Mouse (Mus musculus) yolk sac, embryonic 10.5 days (tissue): ENCODE measurements at regions not wholly inside any gene's neighbourhood (a gene's known extent, or its start where the extent isn't known, plus 50 kb on each side); places are given as distances from the start of the nearest gene placed in this dataset.
"Not testable (repeated sequence)": the region's sequence is repeated elsewhere in the genome, so short reads cannot be mapped to it uniquely, and the experiment has no call there.

Experiments used
- DNase-seq: peaks from one replicate; pipeline ENCODE4 v3.0.0-alpha.2; 2017; ENCODE audit warnings: low spot score

- no peak for DNase-seq
Measured at GRCm38 (mm10) chr6:102005627-102006026, 567.3 kb downstream of the Cntn3 start.

GRCm38 (mm10) chr6:101998181-101998580 lies 574.7 kb downstream of the Cntn3 start:
- DNase-seq, result no peak

- no peak for DNase-seq
Measured at GRCm38 (mm10) chr6:101997629-101998028, 575.3 kb downstream of the Cntn3 start.

GRCm38 (mm10) chr6:101992815-101993214 lies 580.1 kb downstream of the Cntn3 start:
- DNase-seq, result no peak

- DNase-seq, result no peak
Measured at GRCm38 (mm10) chr6:101981656-101982055, 591.2 kb downstream of the Cntn3 start.

DNA sequence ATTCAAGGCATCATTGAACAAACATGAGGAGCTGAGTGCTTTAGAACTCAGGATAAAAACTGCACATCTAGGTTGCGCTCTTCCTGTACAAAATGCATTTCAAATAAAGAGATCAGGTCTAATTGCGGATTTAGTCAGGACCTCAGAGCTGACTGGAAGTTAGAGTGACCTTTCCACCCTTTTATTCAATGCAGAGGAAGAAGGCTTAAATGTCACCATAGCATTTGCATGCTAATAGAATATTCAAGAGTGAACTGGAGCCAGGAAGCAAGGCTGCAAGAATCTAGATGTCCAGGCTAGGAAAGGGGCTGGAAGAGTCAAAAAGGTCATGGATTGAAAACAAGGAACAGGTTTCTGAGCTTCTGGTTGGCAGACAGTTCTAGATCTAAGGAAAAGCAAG lies 593.7 kb downstream of the Cntn3 start:
- no peak for DNase-seq

DNA sequence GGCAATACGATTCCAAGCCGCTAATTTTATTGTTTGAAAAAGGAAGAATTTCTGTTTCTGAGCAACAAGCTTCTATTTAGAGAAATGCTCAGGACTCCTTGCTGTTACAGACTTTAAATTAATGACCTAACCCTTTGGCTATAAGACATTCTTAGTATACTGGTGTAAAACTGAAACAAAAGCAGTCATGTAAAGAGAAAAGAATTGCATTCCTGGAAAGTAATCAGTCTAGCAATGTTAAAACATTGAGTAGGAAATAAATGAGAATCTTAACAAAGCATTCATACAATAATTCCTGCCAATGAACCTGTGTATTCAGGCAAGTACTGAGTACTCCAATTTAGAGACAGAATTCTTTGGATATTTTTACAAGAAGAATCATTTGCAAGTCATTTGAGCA lies 587.2 kb upstream of the Pdzrn3 start:
- DNase-seq, result no peak

- DNase-seq, result not testable (repeated sequence)
Measured at GRCm38 (mm10) chr6:101961476-101961875, 583.8 kb upstream of the Pdzrn3 start.

DNA sequence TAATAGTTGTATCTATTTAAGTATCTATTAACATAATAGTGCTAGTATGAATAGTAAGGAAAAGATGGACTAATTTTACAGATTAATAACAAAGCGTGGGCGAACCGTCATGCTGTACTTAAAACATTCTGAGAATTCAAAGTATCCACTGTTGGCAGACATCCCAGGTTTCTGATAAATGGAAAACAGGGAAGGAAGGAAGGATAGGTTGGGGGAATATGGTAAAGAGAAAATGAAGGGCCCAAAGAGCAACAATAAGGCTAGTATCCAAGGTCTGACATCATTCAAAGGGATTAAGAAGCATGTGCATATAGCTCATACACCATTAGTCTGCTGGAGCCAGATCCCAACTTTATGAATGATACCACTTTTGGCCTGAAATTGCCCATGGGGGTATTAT lies 572.0 kb upstream of the Pdzrn3 start:
- DNase-seq, result no peak

DNA sequence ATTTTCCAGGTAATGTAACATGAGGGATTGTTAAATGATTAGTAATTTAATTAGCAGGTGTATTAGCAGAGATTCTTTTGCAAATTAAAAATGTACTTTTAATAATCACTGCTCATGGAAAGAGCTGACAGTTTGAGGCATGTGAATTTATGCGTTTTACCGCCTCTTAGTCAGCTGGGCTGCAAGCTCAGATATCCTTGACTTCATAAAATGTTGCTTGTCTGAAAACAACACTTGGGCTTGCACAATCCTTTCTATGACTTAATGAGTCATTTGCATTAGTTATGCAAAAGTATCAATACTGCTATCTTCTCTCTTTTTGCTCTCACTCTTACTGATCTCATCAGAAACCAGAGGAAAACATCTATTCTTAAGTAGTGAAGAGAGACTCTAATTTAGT lies 571.3 kb upstream of the Pdzrn3 start:
- no peak for DNase-seq

DNA sequence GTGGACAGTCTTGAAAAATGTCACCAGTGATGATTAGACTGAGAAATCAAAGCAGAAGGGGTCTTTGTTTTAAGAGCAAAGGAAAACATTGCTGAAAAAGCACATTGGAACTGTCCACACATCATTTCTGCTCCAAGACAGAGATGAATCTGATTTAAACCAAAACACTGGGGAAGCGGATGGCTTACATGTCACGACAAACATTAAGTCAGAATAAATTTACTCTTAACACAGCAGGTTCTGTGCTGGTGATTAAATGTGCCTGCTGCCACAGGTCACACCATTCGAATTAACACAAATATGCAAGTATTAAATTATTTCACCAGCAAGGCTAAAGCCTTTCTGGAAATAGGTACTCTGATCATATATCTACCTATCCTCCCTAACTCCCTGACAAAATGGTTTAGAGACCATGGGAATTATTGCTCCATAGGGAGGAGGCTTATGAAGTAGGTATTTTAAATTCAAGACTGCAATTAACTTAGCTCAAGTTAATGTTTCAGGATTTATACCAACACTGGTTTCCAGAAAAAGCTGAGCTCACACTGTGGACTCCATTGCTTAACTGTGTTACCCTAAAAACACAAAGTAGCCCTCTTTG lies 562.7 kb upstream of the Pdzrn3 start:
- DNase-seq, result no peak

DNA sequence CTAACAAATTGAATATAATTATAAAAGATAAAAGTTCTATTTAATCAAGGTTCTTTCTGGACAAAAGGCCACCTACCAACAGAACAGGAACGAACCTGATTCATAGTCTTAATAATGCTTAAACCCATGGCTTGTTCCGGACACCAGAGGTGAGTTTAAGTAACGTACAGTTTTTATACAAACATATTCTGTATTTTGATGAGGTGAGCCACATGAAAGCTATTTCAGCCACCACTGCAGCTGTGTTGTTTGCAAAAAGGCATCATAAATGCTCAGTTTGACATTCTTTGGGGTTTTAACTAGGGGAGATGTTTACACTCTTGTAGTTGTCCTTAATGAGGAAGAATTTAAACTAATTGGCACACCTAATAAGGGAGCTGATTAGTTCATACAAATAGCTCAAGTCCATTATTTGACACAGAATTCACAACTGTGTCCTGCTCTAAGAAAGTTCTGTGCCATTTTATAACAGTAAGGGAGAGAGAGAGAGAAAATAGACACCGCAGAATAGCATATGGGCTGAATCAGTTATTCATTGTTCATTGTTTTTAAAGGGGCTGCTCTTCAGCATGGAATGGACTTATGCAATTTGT lies 560.8 kb upstream of the Pdzrn3 start:
- DNase-seq, result no peak

DNA sequence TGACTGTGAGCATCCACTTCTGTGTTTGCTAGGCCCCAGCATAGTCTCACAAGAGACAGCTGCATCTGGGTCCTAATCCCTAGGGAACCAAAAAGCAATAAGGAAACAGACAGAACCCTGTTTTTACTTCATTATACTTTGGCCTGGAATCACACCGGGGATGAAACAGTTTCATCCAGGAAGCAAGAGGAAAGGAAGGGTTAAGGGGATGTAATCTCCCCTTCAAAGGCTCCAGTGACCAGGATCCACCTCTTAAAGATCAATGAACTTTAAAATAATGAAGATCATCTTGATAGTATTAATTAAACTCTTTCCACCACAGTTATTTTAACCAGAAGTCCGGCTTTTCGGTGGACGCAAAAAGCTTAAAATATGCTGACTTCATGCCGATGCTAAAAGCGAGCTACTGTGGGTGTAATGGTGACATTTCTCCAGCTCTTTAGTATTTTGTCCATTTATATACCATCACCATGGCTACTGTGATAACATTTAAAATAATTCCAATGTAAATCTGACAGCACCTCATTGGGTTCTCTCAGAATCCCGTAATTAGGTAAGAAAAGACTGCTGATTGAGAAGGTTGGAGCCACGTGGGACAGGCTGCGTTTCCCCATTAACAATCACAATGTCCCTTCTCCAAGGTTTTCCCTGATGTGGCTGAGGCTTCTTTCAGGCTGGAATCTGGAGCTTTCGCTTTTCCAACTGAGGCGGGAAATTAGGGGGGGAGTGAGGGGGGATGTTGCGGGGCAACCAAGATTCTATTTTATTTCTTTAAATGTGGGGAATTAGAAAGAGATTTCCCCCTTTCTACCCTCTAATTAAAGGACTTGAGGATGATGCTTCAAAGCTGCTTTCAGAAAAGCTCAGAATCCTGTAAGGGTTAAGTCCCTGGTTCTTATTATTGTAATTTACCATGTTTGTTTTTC lies 560.0 kb upstream of the Pdzrn3 start:
- DNase-seq, result no peak

DNA sequence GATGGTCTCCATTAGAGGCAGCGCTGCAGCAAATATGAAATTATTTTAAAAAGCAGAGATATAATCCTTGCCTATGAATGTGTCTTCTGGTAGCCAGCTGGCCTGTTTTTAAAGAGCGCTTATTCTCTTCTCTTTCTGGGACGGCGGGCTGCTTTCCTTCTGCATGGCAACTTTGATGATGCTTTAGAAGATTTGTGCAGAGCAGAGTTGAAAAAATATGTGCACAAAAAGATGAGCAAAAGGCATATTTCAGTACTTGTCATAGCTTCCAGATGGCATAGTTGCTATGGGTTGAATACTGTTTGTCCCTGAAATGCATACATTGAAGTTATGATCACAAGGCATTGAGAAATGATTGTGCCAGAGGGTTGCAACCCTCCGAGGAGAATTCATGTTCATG lies 554.1 kb upstream of the Pdzrn3 start:
- no peak for DNase-seq

DNA sequence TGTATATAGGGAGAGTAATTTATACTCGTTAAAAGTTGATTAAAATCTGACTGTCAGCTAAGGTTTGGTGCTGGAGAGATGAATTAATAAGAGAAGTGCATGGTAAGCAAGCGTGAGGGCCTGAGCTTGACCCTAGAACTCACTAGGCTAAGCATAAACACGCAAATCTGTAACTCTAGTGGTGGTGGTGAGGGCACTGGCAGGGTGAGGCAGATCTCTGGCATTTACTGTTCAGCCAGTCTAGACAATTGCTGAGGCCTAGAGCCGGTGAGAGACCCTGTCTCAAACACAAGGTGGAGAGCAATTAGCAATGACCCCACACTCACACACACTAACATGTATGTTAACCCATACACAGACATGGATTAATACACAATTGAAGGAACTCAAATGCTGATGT lies 544.0 kb upstream of the Pdzrn3 start:
- no peak for DNase-seq

GRCm38 (mm10) chr6:101921186-101921585 lies 543.5 kb upstream of the Pdzrn3 start:
- DNase-seq, result no peak

- no peak for DNase-seq
Measured at GRCm38 (mm10) chr6:101918914-101919313, 541.2 kb upstream of the Pdzrn3 start.

DNA sequence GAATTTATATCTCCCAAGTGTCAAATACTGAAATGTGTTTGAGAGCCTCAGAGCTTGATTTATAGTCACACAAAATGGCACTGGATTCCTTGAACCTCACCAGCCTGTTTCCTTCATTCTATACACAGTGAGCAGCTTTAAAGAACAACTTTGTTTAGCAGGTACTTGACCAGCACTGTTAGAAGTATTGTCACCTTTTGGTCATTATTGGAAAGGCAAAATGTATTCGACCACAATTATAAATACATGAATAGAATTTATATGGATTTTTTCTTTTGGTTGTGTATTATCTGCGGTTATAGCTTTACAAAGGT lies 527.3 kb upstream of the Pdzrn3 start:
- no peak for DNase-seq

- DNase-seq, result no peak
Measured at GRCm38 (mm10) chr6:101904234-101905028, 526.7 kb upstream of the Pdzrn3 start.

DNA sequence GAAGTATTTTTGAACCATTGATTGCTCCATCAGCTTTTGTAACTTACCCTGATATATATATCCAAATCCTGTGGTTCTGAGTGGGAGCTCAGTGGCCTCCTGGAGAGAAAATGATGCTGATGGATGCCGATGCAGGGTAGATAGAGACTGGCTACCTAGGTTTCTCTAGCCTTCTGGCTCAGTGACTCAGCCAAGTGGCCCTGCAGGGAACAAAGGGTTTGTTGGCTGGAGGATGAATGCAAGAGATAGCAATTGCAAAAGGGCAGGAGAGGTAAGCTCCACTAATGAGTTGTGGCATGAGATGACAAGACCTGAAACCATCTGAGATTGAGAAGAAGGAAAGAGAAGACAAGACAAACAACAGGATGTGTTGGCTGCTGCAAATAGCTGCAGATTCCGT lies 524.6 kb upstream of the Pdzrn3 start:
- DNase-seq, result no peak

- DNase-seq, result no peak
Measured at GRCm38 (mm10) chr6:101898544-101898943, 520.8 kb upstream of the Pdzrn3 start.

DNA sequence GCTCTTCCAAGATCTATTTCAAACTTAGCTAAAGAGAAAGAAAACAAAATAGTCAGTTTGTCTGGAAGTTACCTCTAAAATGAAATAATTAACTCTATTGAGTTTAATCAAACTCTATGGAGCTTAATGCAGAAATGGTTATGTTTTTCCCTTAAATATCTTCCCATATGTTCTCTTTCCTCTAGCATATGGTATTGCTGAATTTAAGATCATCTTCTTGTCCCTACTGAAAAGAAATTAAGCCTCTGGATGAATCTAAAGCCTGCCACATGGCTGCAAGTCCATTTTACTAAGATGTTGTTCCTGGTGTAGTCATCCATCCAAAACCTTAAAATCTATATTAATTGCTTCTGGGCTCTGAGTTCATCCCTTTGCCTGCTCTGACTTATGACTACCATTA lies 513.0 kb upstream of the Pdzrn3 start:
- no peak for DNase-seq

GRCm38 (mm10) chr6:101882938-101883337 lies 505.2 kb upstream of the Pdzrn3 start:
- no peak for DNase-seq
